ENCODE assay signal across 8 mouse cellular contexts in genomic region chr3:123267741-123268201, GRCm38 (mm10). TPM values are rescaled to one million over a fixed set of nuclear protein-coding genes. Genes with fewer than 3 reads are reported as not detected.
DNase-seq lines count a peak whose midpoint lies in the region; ATAC-seq and TF ChIP-seq lines count a peak whose summit lies in the region.

No protein-coding gene starts in this region.

- peak overlapping the region; percentile 88 for H3K4me2 ChIP-seq in forebrain, postnatal 0 days (ENCODE audit: low read depth)
- H3K4me2 ChIP-seq in liver, postnatal 0 days (ENCODE audit: low read depth, low read length): peak overlapping the region; percentile 80
- peak overlapping the region; percentile 61 for H3K4me2 ChIP-seq in neural tube, embryonic 14.5 days (ENCODE audit: low read depth, low read length)

- TF ChIP-seq CTCF in forebrain, postnatal 0 days (IDR thresholded peaks at IDR 0.05; ENCODE audit: low read depth): no peak
- TF ChIP-seq CTCF in liver, postnatal 0 days (IDR thresholded peaks at IDR 0.05; ENCODE audit: low read depth): no peak

- peak overlapping the region; percentile 81 to 85 for H3K4me3 ChIP-seq in ES-E14 (ENCODE audit: insufficient read depth in 1 of 2, low read depth in 1 of 2, low read length in 2 of 2, poor library complexity in 1 of 2, severe bottlenecking in 1 of 2)
- H3K4me3 ChIP-seq in forebrain, postnatal 0 days (ENCODE audit: low read depth, low read length): peak overlapping the region; percentile 76
- peak overlapping the region; percentile 76 for H3K4me3 ChIP-seq in liver, postnatal 0 days (ENCODE audit: low read depth, low read length)
- H3K4me3 ChIP-seq in neural tube, embryonic 14.5 days (ENCODE audit: low read depth, low read length): peak overlapping the region; percentile 51

- H3K9me3 ChIP-seq in ES-E14 (ENCODE audit: control insufficient read depth, insufficient read depth, low read depth, low read length): no peaks in the 10 kb centered on the region
- H3K9me3 ChIP-seq in forebrain, postnatal 0 days (ENCODE audit: low read length): no peaks in the 10 kb centered on the region
- no peaks in the 10 kb centered on the region for H3K9me3 ChIP-seq in liver, postnatal 0 days (ENCODE audit: low read length)
- no peaks in the 10 kb centered on the region for H3K9me3 ChIP-seq in neural tube, embryonic 14.5 days (ENCODE audit: control insufficient read depth, low read length)

- ATAC-seq in forebrain, postnatal 0 days: peak; percentile 47
- peak; percentile 55 for ATAC-seq in liver, postnatal 0 days
- ATAC-seq in neural tube, embryonic 14.5 days (ENCODE audit: low read depth): peak; percentile 59

- in situ Hi-C loops in ES-E14 (cut with MboI; ENCODE audit: low sequenced_read_pairs in 2 of 2, unreplicated experiment in 2 of 2): no loop called here

- peak; percentile 25 for DNase-seq in ES-E14 (ENCODE audit: low read depth, low spot score)
- DNase-seq in cerebellum, adult 18-20 months: peak; percentile 57 to 61
- DNase-seq in forebrain, postnatal 0 days: no peak
- DNase-seq in heart, postnatal 25 days (ENCODE audit: low spot score): peak; percentile 69
- peak; percentile 47 for DNase-seq in layer of hippocampus, adult 11-12 months (ENCODE audit: low spot score)
- peak; percentile 54 for DNase-seq in liver, postnatal 0 days
- peak; percentile 57 for DNase-seq in thymus, postnatal 14 days

- H3K9ac ChIP-seq in ES-E14 (ENCODE audit: insufficient read depth, low read depth, low read length, poor library complexity, severe bottlenecking): peak overlapping the region; percentile 66
- peak overlapping the region; percentile 61 for H3K9ac ChIP-seq in forebrain, postnatal 0 days
- peak overlapping the region; percentile 68 for H3K9ac ChIP-seq in liver, postnatal 0 days (replicated peaks)
- peak overlapping the region; percentile 56 for H3K9ac ChIP-seq in neural tube, embryonic 14.5 days (replicated peaks; ENCODE audit: low read depth, low read length)

- H3K36me3 ChIP-seq in ES-E14 (ENCODE audit: control insufficient read depth, insufficient read depth, low read length, poor library complexity, severe bottlenecking): peaks cover 2% of the 10 kb centered on the region; the same call in 1 of the 2 replicates
- 0 out of 2 replicates have a peak, but pooled peaks cover 5% of the 10 kb centered on the region for H3K36me3 ChIP-seq in forebrain, postnatal 0 days (ENCODE audit: insufficient read depth)
- peaks cover 10% of the 10 kb centered on the region for H3K36me3 ChIP-seq in liver, postnatal 0 days (replicated peaks; ENCODE audit: insufficient read depth, low read length)
- H3K36me3 ChIP-seq in neural tube, embryonic 14.5 days (ENCODE audit: control insufficient read depth, insufficient read depth, low read length): no peaks in the 10 kb centered on the region

- no peak overlapping the region for H3K27ac ChIP-seq in ES-E14 (ENCODE audit: insufficient read depth, low read depth, low read length, poor library complexity, severe bottlenecking)
- 0 out of 2 replicates have a peak overlapping the region, but pooled peaks have one; percentile 45 for H3K27ac ChIP-seq in forebrain, postnatal 0 days (ENCODE audit: low read depth, low read length)
- peak overlapping the region; percentile 87 for H3K27ac ChIP-seq in liver, postnatal 0 days (ENCODE audit: low read depth)
- H3K27ac ChIP-seq in neural tube, embryonic 14.5 days (ENCODE audit: low read depth, low read length): no peak overlapping the region

- WGBS in forebrain, postnatal 0 days: 2% methylated on average over 25 of the region's 25 CpGs
- under 1% methylated on average over 25 of the region's 25 CpGs for WGBS in liver, postnatal 0 days (ENCODE audit: insufficient replicate concordance)
- under 1% methylated on average over 25 of the region's 25 CpGs for WGBS in neural tube, embryonic 14.5 days

- H3K4me1 ChIP-seq in ES-E14 (ENCODE audit: control insufficient read depth in 2 of 2, insufficient read depth in 2 of 2, low read length in 2 of 2, poor library complexity in 1 of 2): peaks cover 0 to 2% of the 10 kb centered on the region in 2 experiments; a peak in 1 of 4 replicates
- no peaks in the 10 kb centered on the region for H3K4me1 ChIP-seq in forebrain, postnatal 0 days (ENCODE audit: insufficient read depth)
- H3K4me1 ChIP-seq in liver, postnatal 0 days (ENCODE audit: insufficient read depth): no peaks in the 10 kb centered on the region
- H3K4me1 ChIP-seq in neural tube, embryonic 14.5 days (ENCODE audit: control insufficient read depth, insufficient read depth, low read length): 0 out of 2 replicates have a peak, but pooled peaks cover 2% of the 10 kb centered on the region

- no peaks in the 10 kb centered on the region for H3K27me3 ChIP-seq in forebrain, postnatal 0 days (ENCODE audit: insufficient read depth, low read length)
- no peaks in the 10 kb centered on the region for H3K27me3 ChIP-seq in liver, postnatal 0 days (ENCODE audit: insufficient read depth, low read length)
- H3K27me3 ChIP-seq in neural tube, embryonic 14.5 days (ENCODE audit: control insufficient read depth, insufficient read depth, low read length): peaks cover 9% of the 10 kb centered on the region

- TF ChIP-seq EP300 in liver, postnatal 0 days (IDR thresholded peaks at IDR 0.05; ENCODE audit: low read depth): no peak

- intact Hi-C loops in heart, postnatal 25 days (cut with DNase I): loop anchor here (2.0 kb wide), 1 partner anchor 31 kb away; the partner anchor contains the start of gene Synpo2

TF ChIP-seq in ES-E14, 5 proteins besides CTCF, POLR2A, EP300 and RAD21:
- no peak for TF ChIP-seq HCFC1 (IDR thresholded peaks at IDR 0.05; ENCODE audit: borderline replicate concordance, insufficient read depth, low read length)
- peak; percentile 37; the same call in 1 of the 2 replicates for TF ChIP-seq MAFK (IDR thresholded peaks at IDR 0.05; ENCODE audit: insufficient read depth, low read depth, low read length)

RNA-seq across cellular contexts. Expression of gene Sec24d, which starts 0.5 kb away (rescaled TPM):
- 16.5 and 20.0 TPM in 2 replicates for total RNA-seq in ES-E14 (2012; rRNA removed)
- 21.7 and 36.5 TPM in 2 replicates for total RNA-seq in forebrain, postnatal 0 days (2014; rRNA removed)
- 14.1 and 16.3 TPM in 2 replicates for polyA plus RNA-seq in forebrain, postnatal 0 days (2015; fragmentation: Nextera tagmentation; extraction: Ambion mirVana)
- 10 to 100 TPM; 41.4 to 41.8 TPM for total RNA-seq in heart, postnatal 25 days (2021)
- 18.5 and 19.8 TPM in 2 replicates for polyA plus RNA-seq in liver, postnatal 0 days (2015; fragmentation: Nextera tagmentation; extraction: Ambion mirVana)
- 10.2 and 20.4 TPM in 2 replicates for polyA plus RNA-seq in neural tube, embryonic 14.5 days (2014; fragmentation: Nextera tagmentation; extraction: Ambion mirVana)

RNA-seq across cellular contexts. Expression of gene Synpo2, which starts 31.8 kb away (rescaled TPM):
- 0.37 and 1.6 TPM in 2 replicates for total RNA-seq in ES-E14 (2012; rRNA removed)
- total RNA-seq in forebrain, postnatal 0 days (2014; rRNA removed): 0.54 and 1.6 TPM in 2 replicates
- polyA plus RNA-seq in forebrain, postnatal 0 days (2015; fragmentation: Nextera tagmentation; extraction: Ambion mirVana): 1.0 and 2.5 TPM in 2 replicates
- 10 to 100 TPM; 75.9 to 80.6 TPM for total RNA-seq in heart, postnatal 25 days (2021)
- polyA plus RNA-seq in liver, postnatal 0 days (2015; fragmentation: Nextera tagmentation; extraction: Ambion mirVana): 0.06 and 0.27 TPM in 2 replicates
- polyA plus RNA-seq in neural tube, embryonic 14.5 days (2014; fragmentation: Nextera tagmentation; extraction: Ambion mirVana): 2.0 and 2.8 TPM in 2 replicates

Comparison
In these comparisons a context has a peak if more than half of its experiments do, and no peak if none do; other contexts are left out.
1. H3K27ac ChIP-seq: peak in forebrain, postnatal 0 days (single experiment) and liver, postnatal 0 days (single experiment); none in ES-E14 (single experiment) and neural tube, embryonic 14.5 days (single experiment).
2. RNA of gene Synpo2, which starts 31.8 kb away (total RNA-seq): 75.9 to 80.6 TPM in heart, postnatal 25 days; 0.54 to 1.6 TPM in forebrain, postnatal 0 days and 0.37 to 1.6 TPM in ES-E14; every median in the first group is over 10 times any median in the second.
3. Peak in every context shown above with its lines, with median percentiles within 50 percentile points of each other: H3K4me3 ChIP-seq, H3K9ac ChIP-seq, ATAC-seq and H3K4me2 ChIP-seq.